Mouse (Mus musculus) heart, adult 2 months (tissue): ENCODE measurements around the gene Ctrc.

Source experiments
- CTCF ChIP-seq: fragments of 200-600 bp; IDR thresholded peaks from 2 replicates; pipeline ENCODE4 v1.8.1; 2022; ENCODE audit warnings: antibody characterized with exemption, mild to moderate bottlenecking, moderate library complexity
- POLR2A ChIP-seq: fragments of 200-500 bp; IDR thresholded peaks from 2 replicates; pipeline ENCODE4 v1.6.1; 2011; ENCODE audit warnings: mild to moderate bottlenecking, low read depth, low read length, control low read depth; ENCODE audit not compliant: insufficient read depth

DNA sequence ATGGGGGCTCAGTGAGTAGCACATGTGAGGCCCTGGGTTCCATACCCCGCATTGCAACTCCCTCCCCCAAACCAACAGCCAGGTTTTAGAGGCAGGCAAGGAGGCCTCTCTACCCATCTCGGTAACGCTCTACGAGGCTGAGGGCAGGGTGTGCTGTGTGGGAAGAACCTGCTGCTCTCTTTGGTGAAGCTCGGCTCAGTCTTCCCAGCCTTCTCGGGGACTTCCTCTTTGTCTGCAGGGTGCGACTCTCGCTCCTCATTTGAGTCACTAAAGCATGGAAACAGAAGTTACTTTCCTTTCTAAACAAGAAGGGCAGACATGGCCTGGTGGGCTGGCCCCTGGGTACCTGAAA is 79.9 kb downstream of the Ctrc start:
- no peak for TF ChIP-seq CTCF
- TF ChIP-seq POLR2A = no peak
